Mouse (Mus musculus): ENCODE measurements around the gene Trafd1.
A peak's percentile ranks its signal among the peaks of the same experiment; 100 is the strongest.

- TF ChIP-seq CTCF (IDR thresholded peaks at IDR 0.05), result peak; percentile 67
- TF ChIP-seq EP300 (IDR thresholded peaks at IDR 0.05), result no peak
These were observed 4.7 kb downstream of the Trafd1 start for GRCm38 (mm10) chr5:121380692-121381091.
